Mouse (Mus musculus) embryonic facial prominence, embryonic 11.5 days (tissue): ENCODE results near the gene Cab39. TPM values are rescaled to one million over a fixed set of nuclear protein-coding genes. Genes with fewer than 3 reads are reported as not detected.

Experiments used
- ATAC-seq: fragments of 200-750 bp; cut with Nextera tagmentation; replicated peaks from 2 replicates; pipeline ENCODE4 v1.8.0; 2017; ENCODE audit warnings: low read depth; ENCODE audit not compliant: insufficient number of reproducible peaks, low FRiP score, low TSS enrichment
- DNase-seq: peaks from one replicate; pipeline ENCODE4 v3.0.0-alpha.2; 2015; ENCODE audit warnings: low spot score
- H3K27ac ChIP-seq: fragments of 300-500 bp; sonication (generic); replicated peaks from 2 replicates; pipeline ENCODE4 v1.5.1; 2014; ENCODE audit warnings: mild to moderate bottlenecking, low read depth, low read length, control low read depth
- H3K27me3 ChIP-seq: fragments of 300-500 bp; sonication (generic); 2 replicates; pipeline ENCODE4 v1.6.1; 2014; ENCODE audit warnings: mild to moderate bottlenecking, low read length, moderate library complexity, mixed read lengths; ENCODE audit not compliant: control insufficient read depth, insufficient read depth
- H3K36me3 ChIP-seq: fragments of 300-500 bp; sonication (generic); replicated peaks from 2 replicates; pipeline ENCODE4 v1.6.1; 2014; ENCODE audit warnings: low read depth, mild to moderate bottlenecking, low read length, moderate library complexity, mixed read lengths; ENCODE audit not compliant: control insufficient read depth, insufficient read depth
- H3K4me1 ChIP-seq: fragments of 300-500 bp; sonication (generic); 2 replicates; pipeline ENCODE4 v1.6.1; 2014; ENCODE audit warnings: low read length, mixed read lengths; ENCODE audit not compliant: control insufficient read depth, insufficient read depth
- H3K4me2 ChIP-seq: fragments of 300-500 bp; sonication (generic); 2 replicates; pipeline ENCODE4 v1.6.1; 2014; ENCODE audit warnings: low read depth, mild to moderate bottlenecking, control low read depth, low read length, moderate library complexity
- H3K4me3 ChIP-seq: fragments of 300-500 bp; sonication (generic); 2 replicates; pipeline ENCODE4 v1.5.1; 2014; ENCODE audit warnings: low read depth, low read length, control low read depth
- H3K9ac ChIP-seq: fragments of 300-500 bp; sonication (generic); replicated peaks from 2 replicates; pipeline ENCODE4 v1.6.1; 2014; ENCODE audit warnings: mild to moderate bottlenecking, control low read depth, low read length
- H3K9me3 ChIP-seq: fragments of 300-500 bp; sonication (generic); replicated peaks from 2 replicates; pipeline ENCODE4 v1.6.1; 2016; ENCODE audit warnings: mild to moderate bottlenecking, low read length, inconsistent platforms, mixed read lengths; ENCODE audit not compliant: control insufficient read depth
- WGBS: fragments of 180-500 bp; shearing (Covaris S2); extraction: QIAGEN DNeasy Blood & Tissue Kit; methylation state at CpG from one replicate; pipeline ENCODE4 v1.1.7; 2014; 5-methylcytosine and 5-hydroxymethylcytosine counted together
- polyA plus RNA-seq: library from polyadenylated mRNA; unstranded; fragments of >200 nt; fragmentation: Nextera tagmentation; extraction: Ambion mirVana; gene quantifications from 2 replicates; pipeline ENCODE4 v1.2.1, GENCODE M21; 2014

Gene Cab39
- polyA plus RNA-seq, 1 experiment from 2014 or later, result 61.5 TPM

DNA sequence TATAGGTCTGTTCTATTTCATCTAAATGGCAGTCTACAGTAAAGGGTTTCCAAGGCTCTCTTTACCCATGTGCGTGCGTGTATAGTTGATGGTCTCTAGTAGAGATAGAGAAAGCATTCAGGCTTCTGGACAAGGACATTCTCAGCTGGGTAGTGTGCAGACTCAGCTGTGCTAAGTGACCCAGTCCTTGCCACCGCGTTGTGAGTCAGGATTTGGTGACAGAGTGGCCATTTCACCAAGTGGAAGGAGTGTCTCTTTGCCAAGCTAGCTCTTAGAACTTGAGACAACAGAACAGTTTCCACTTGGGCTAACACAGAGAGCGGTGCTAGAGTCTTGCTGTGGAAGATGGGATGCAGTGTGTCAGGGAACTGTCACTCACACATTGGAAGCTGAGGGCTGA, 57.6 kb downstream of the Cab39 start:
- ATAC-seq (no peak), DNase-seq (no peak)
- 94% methylated on average over 5 of the region's 5 CpGs for WGBS
- Histone ChIP-seq H3K9me3 (no peaks in the 10 kb centered on the region), H3K27me3 (no peaks in the 10 kb centered on the region), H3K36me3 (no peaks in the 10 kb centered on the region), H3K4me1 (no peaks in the 10 kb centered on the region), H3K27ac (no peak overlapping the region), H3K9ac (no peak overlapping the region), H3K4me3 (no peak overlapping the region), H3K4me2 (no peak overlapping the region)

- WGBS, result 89% methylated on average over 2 of the region's 2 CpGs
- ATAC-seq, result peak; percentile 61; the same call in 1 of the 2 replicates
Measured at GRCm38 (mm10) chr1:85852996-85853689, 59.9 kb downstream of the Cab39 start.

DNA sequence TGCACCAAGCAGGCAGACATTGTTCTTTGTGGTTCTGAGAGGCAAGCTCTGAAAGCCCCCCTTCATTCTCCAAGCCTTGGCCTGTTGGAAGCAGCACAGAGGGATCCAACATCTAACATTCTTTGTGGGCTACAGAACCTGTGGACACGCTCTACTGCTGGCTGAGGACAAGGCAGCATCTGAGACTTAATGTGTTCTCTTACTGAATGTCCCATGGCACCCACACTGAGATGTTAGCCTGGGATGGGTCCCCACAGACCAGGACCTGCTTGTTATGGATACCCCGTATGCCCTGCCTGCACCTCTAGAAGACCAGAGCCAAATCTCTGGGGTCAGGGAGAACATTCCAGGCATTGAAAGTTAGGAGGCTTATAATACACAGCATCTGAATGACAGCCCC, 60.6 kb downstream of the Cab39 start:
- H3K9ac ChIP-seq, result no peak overlapping the region
- H3K4me2 ChIP-seq, result no peak overlapping the region
- H3K9me3 ChIP-seq, result no peaks in the 10 kb centered on the region
- no peak overlapping the region for H3K27ac ChIP-seq
- H3K27me3 ChIP-seq, result no peaks in the 10 kb centered on the region
- DNase-seq (no peak), ATAC-seq (peak; percentile 20; the same call in 1 of the 2 replicates)
- H3K4me1 ChIP-seq, result no peaks in the 10 kb centered on the region
- WGBS, result 86% methylated on average over 2 of the region's 2 CpGs
- no peak overlapping the region for H3K4me3 ChIP-seq
- no peaks in the 10 kb centered on the region for H3K36me3 ChIP-seq

More at GRCm38 (mm10) chr1:85852996-85853689, 59.9 kb downstream of the Cab39 start:
- no peak overlapping the region for H3K9ac ChIP-seq
- DNase-seq, result peak; percentile 87
- H3K27ac ChIP-seq, result no peak overlapping the region
- H3K9me3 ChIP-seq, result no peaks in the 10 kb centered on the region
- no peaks in the 10 kb centered on the region for H3K4me1 ChIP-seq
- no peak overlapping the region for H3K4me3 ChIP-seq
- no peaks in the 10 kb centered on the region for H3K27me3 ChIP-seq
- no peak overlapping the region for H3K4me2 ChIP-seq
- H3K36me3 ChIP-seq, result no peaks in the 10 kb centered on the region

DNA sequence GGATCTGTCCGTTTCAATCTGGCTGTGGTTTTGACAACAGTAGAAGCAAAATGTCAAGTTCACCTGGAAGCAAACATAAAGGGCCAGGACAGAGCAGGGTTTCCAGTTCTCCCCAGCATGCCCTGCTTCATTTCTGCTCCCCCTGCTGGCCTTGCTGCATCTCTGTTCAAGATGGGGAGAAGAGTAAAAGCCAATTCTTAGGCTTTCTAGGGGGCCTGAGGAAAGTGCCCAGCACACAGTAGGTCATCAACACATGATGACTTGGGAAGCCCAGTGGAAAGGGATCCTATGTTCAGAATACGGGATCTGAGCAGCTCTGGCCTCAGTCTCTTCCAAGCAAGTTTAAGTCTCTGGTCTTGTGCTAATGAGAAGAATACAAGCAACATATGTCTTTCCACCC, 61.2 kb downstream of the Cab39 start:
- Histone ChIP-seq H3K36me3 (no peaks in the 10 kb centered on the region), H3K9me3 (no peaks in the 10 kb centered on the region), H3K27ac (no peak overlapping the region), H3K4me2 (no peak overlapping the region), H3K4me1 (no peaks in the 10 kb centered on the region), H3K4me3 (no peak overlapping the region), H3K9ac (no peak overlapping the region), H3K27me3 (no peaks in the 10 kb centered on the region)
- DNase-seq, result no peak
- ATAC-seq, result no peak
- WGBS, result 57% methylated on average over 2 of the region's 2 CpGs

- ATAC-seq (no peak), DNase-seq (no peak)
- no peak overlapping the region for H3K4me2 ChIP-seq
- H3K9ac ChIP-seq, result no peak overlapping the region
- no peaks in the 10 kb centered on the region for H3K36me3 ChIP-seq
- no peaks in the 10 kb centered on the region for H3K27me3 ChIP-seq
- H3K27ac ChIP-seq, result no peak overlapping the region
- no peaks in the 10 kb centered on the region for H3K9me3 ChIP-seq
- H3K4me1 ChIP-seq, result no peaks in the 10 kb centered on the region
- 88% methylated on average over 3 of the region's 3 CpGs for WGBS
- no peak overlapping the region for H3K4me3 ChIP-seq
Measured at GRCm38 (mm10) chr1:85856266-85856665, 63.0 kb downstream of the Cab39 start.

DNA sequence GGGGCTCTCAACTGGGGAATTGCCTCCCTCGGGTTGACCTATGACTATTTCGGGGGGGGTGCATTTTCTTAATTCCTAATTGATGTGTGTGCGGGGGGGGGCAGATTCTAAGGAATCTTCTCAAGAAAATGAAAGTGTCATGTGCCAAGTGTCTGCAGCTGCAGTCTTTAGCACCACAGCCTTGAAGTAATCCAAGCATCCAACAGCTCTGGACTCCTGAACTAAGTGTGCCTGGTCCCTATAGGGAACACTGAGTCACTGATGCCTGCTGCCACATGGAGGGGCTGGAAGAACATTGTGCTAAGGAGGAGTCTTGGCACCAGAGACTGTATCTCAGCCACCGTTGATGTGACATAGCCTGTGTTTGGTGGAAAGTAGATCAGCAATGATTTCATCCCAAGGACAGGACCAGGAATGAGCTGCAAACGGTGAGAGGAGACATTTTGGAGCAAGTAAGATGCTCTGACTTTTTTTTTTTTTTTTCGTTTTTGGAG, 64.1 kb downstream of the Cab39 start:
- Histone ChIP-seq H3K4me1 (no peaks in the 10 kb centered on the region), H3K9me3 (no peaks in the 10 kb centered on the region), H3K27ac (no peak overlapping the region), H3K4me3 (no peak overlapping the region), H3K4me2 (no peak overlapping the region), H3K27me3 (no peaks in the 10 kb centered on the region), H3K36me3 (no peaks in the 10 kb centered on the region), H3K9ac (no peak overlapping the region)
- DNase-seq (no peak), ATAC-seq (no peak)
- WGBS, result 86% methylated on average over 6 of the region's 6 CpGs

GRCm38 (mm10) chr1:85864383-85864782, 71.1 kb downstream of the Cab39 start:
- H3K9ac ChIP-seq, result no peak overlapping the region
- H3K4me2 ChIP-seq, result no peak overlapping the region
- H3K27me3 ChIP-seq, result no peaks in the 10 kb centered on the region
- DNase-seq, result no peak
- H3K4me3 ChIP-seq, result no peak overlapping the region
- no peaks in the 10 kb centered on the region for H3K9me3 ChIP-seq
- H3K36me3 ChIP-seq, result no peaks in the 10 kb centered on the region
- H3K27ac ChIP-seq, result no peak overlapping the region
- 88% methylated on average over 10 of the region's 10 CpGs for WGBS
- no peaks in the 10 kb centered on the region for H3K4me1 ChIP-seq
- ATAC-seq, result no peak; the same call in 1 of the 2 replicates

DNA sequence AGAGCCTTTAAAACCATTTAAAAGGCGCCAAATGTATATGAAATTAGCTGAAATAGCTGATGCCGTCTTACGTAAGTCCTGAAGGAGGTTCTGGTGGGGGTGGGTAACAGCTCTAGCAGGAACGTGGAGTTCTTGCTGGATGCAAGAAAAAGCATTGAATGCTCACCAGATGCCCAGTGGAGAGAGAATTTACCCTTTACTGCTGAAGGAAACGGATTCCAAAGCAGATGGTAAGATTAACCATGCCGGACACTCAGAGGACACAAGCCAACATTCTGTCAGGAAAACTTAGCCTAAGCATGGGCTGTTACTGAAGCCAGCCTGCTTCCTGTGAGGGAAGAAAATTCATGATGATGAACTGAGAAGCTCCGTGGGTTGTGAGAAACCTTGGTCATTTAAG, 76.8 kb downstream of the Cab39 start:
- Histone ChIP-seq H3K27me3 (no peaks in the 10 kb centered on the region), H3K4me1 (no peaks in the 10 kb centered on the region), H3K9ac (no peak overlapping the region), H3K36me3 (no peaks in the 10 kb centered on the region), H3K27ac (no peak overlapping the region), H3K4me2 (no peak overlapping the region), H3K4me3 (no peak overlapping the region), H3K9me3 (0 out of 2 replicates have a peak, but pooled peaks cover 2% of the 10 kb centered on the region)
- no peak for ATAC-seq
- WGBS, result 86% methylated on average over 7 of the region's 7 CpGs
- no peak for DNase-seq
